Mouse (Mus musculus) liver, embryonic 11.5 days (tissue): ENCODE measurements at regions not wholly inside any gene's neighbourhood (a gene's known extent, or its start where the extent isn't known, plus 50 kb on each side); places are given as distances from the start of the nearest gene placed in this dataset.

Experiments used
- ATAC-seq: fragments of 200-750 bp; cut with Nextera tagmentation; replicated peaks from 2 replicates; pipeline ENCODE4 v1.8.0; 2017; ENCODE audit warnings: moderate number of reproducible peaks, mild to moderate bottlenecking, moderate TSS enrichment, moderate library complexity; ENCODE audit not compliant: low FRiP score
- DNase-seq: peaks from one replicate; pipeline ENCODE4 v3.0.0-alpha.2; 2017; ENCODE audit warnings: low spot score
- H3K27ac ChIP-seq: fragments of 300-500 bp; sonication (generic); 2 replicates; pipeline ENCODE4 v1.5.1; 2014; ENCODE audit warnings: mild to moderate bottlenecking, low read depth, low read length, control low read depth
- H3K27me3 ChIP-seq: fragments of 300-500 bp; sonication (generic); replicated peaks from 2 replicates; pipeline ENCODE4 v1.6.1; 2014; ENCODE audit warnings: low read length, mixed read lengths; ENCODE audit not compliant: control insufficient read depth, insufficient read depth
- H3K36me3 ChIP-seq: fragments of 300-500 bp; sonication (generic); 2 replicates; pipeline ENCODE4 v1.6.1; 2014; ENCODE audit warnings: mild to moderate bottlenecking, low read length, moderate library complexity, mixed read lengths; ENCODE audit not compliant: control insufficient read depth, insufficient read depth
- H3K4me1 ChIP-seq: fragments of 300-500 bp; sonication (generic); replicated peaks from 2 replicates; pipeline ENCODE4 v1.6.1; 2014; ENCODE audit warnings: low read length, mixed read lengths; ENCODE audit not compliant: control insufficient read depth, insufficient read depth
- H3K4me2 ChIP-seq: fragments of 300-500 bp; sonication (generic); 2 replicates; pipeline ENCODE4 v1.6.1; 2014; ENCODE audit warnings: mild to moderate bottlenecking, control low read depth, moderate library complexity
- H3K4me3 ChIP-seq: fragments of 300-500 bp; sonication (generic); 2 replicates; pipeline ENCODE4 v1.5.1; 2014; ENCODE audit warnings: low read depth, low read length, control low read depth
- H3K9ac ChIP-seq: fragments of 300-500 bp; sonication (generic); 2 replicates; pipeline ENCODE4 v1.6.1; 2014; ENCODE audit warnings: low read depth, low read length, control low read depth
- H3K9me3 ChIP-seq: fragments of 300-500 bp; sonication (generic); 2 replicates; pipeline ENCODE4 v1.6.1; 2016; ENCODE audit warnings: low read length, inconsistent platforms, mixed read lengths; ENCODE audit not compliant: control insufficient read depth
- WGBS: fragments of 180-500 bp; shearing (Covaris S2); extraction: QIAGEN DNeasy Blood & Tissue Kit; methylation state at CpG from one replicate; pipeline ENCODE4 v1.1.7; 2014; 5-methylcytosine and 5-hydroxymethylcytosine counted together

DNA sequence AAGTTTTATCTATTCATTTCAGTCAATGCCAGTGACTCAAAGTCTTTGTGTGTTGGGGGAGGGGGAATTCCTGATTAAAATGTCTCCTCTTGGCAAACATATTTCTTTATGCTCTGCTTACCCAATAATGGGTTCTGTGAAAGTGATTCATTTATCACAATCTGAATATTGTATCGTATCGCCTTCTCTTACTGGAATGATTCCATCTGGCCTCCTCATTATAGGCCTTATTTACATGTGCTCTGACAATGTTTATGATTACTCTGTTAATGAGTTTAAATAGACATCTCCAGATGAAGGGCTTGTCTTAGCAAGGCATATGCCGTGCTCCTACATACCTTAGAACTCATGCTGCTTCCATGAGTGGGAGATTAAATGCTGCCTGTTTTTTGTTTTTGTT is 508.3 kb upstream of the Impad1 start:
- Histone ChIP-seq H3K4me1 (no peaks in the 10 kb centered on the region), H3K27me3 (no peaks in the 10 kb centered on the region)

DNA sequence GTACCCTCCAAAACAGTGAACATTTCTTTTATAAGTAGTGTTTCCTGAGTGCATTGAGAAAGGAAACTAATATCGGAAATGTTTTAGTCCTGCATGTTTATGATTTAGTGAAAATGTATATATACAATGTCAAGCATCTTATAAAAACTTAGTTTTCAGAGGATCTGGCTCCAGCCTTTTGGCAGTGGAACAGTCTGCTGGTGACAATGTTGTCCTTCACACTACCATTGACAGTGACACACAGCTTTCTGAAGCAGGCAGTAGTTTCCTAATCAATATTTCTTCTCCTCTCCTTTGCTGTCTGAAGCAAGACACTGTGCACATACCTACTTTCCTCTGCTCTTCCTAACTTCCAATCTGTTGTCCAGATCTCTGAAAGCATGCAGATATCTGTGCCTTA is 507.9 kb upstream of the Impad1 start:
- DNase-seq (no peak), ATAC-seq (no peak)
- WGBS: 82% methylated on average over 1 of the region's 1 CpGs
- Histone ChIP-seq H3K9ac (no peak overlapping the region), H3K27ac (no peak overlapping the region), H3K27me3 (no peaks in the 10 kb centered on the region), H3K36me3 (no peaks in the 10 kb centered on the region), H3K4me2 (no peak overlapping the region), H3K9me3 (no peaks in the 10 kb centered on the region), H3K4me1 (no peaks in the 10 kb centered on the region), H3K4me3 (no peak overlapping the region)

More for the DNA sequence above, 508.3 kb upstream of the Impad1 start:
- no peaks in the 10 kb centered on the region for H3K9me3 ChIP-seq
- DNase-seq (no peak), ATAC-seq (no peak)
- H3K27ac ChIP-seq: no peak overlapping the region
- H3K36me3 ChIP-seq: no peaks in the 10 kb centered on the region
- no peak overlapping the region for H3K4me3 ChIP-seq
- 80% methylated on average over 3 of the region's 3 CpGs for WGBS
- H3K4me2 ChIP-seq: no peak overlapping the region
- no peak overlapping the region for H3K9ac ChIP-seq

DNA sequence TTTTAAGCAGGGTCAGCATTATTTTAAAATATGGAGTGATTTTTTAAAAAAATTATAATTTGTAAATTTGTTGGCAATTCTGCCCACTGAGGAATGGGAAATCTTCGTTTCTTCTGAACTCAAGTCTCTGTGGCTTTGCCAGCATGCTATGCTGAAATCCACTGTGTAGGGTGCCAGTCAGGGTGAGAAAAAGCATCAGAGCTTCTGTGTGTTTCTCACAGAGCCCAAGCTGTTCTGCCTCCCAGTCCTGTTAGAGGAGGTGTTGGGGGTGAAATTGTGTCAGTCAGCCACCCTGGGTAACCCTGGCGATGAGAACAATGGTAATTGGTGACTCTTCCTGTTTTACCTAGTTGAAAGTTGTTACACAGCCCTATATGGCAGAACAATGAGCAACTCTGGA is 506.1 kb upstream of the Impad1 start:
- Histone ChIP-seq H3K27ac (no peak overlapping the region), H3K36me3 (no peaks in the 10 kb centered on the region), H3K4me2 (no peak overlapping the region), H3K9ac (no peak overlapping the region), H3K4me3 (no peak overlapping the region), H3K4me1 (no peaks in the 10 kb centered on the region), H3K9me3 (no peaks in the 10 kb centered on the region), H3K27me3 (no peaks in the 10 kb centered on the region)
- no peak for DNase-seq
- no peak for ATAC-seq
- 68% methylated on average over 2 of the region's 2 CpGs for WGBS

DNA sequence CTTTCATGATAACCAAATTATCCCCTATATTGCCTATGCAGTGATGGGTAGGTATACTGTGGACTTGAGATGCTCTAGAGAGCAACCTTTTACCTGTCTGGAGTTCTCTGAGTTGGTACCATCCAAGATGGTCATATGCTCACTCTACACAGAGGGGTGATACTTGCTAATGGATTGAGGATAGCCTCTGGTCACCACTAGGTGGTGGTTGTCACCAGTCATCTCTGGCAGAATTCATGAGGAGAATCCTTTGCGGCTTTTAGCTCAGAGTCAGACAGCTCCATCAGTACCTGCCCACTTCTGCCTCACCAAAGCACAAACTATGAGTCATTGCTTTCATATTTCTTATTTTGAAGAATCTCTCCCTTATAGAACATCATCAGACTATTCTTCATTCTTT is 500.9 kb upstream of the Impad1 start:
- no peak overlapping the region for H3K27ac ChIP-seq
- no peak overlapping the region for H3K4me2 ChIP-seq
- ATAC-seq: no peak
- WGBS: 81% methylated on average over 1 of the region's 1 CpGs
- DNase-seq: no peak
- H3K4me3 ChIP-seq: no peak overlapping the region
- no peaks in the 10 kb centered on the region for H3K9me3 ChIP-seq
- H3K4me1 ChIP-seq: no peaks in the 10 kb centered on the region
- H3K36me3 ChIP-seq: no peaks in the 10 kb centered on the region
- no peak overlapping the region for H3K9ac ChIP-seq
- no peaks in the 10 kb centered on the region for H3K27me3 ChIP-seq

DNA sequence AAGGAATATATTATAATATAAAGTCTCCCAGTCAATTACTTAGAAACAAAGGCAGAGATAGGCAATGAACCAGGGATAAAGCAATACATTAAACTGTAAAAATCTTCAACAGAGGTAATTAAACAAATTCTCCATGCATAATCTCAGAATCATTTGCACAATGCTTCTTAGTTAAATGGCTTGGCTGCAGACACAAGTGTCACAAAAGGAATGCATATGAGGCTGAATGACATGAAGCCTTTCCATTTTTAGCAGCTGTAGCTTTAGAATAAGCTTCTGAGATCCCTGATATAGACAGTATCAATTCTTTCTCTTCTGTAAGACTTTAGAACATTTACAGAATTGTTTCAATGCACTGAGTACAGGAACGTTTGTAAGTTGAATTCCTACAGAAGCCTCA is 483.0 kb upstream of the Impad1 start:
- DNase-seq: no peak
- Histone ChIP-seq H3K4me1 (no peaks in the 10 kb centered on the region), H3K27ac (no peak overlapping the region), H3K4me2 (no peak overlapping the region), H3K27me3 (no peaks in the 10 kb centered on the region), H3K9ac (no peak overlapping the region), H3K4me3 (no peak overlapping the region), H3K9me3 (no peaks in the 10 kb centered on the region), H3K36me3 (no peaks in the 10 kb centered on the region)
- WGBS: 59% methylated on average over 1 of the region's 1 CpGs
- no peak for ATAC-seq
